Mouse (Mus musculus) natural killer cell, adult 2 months (primary cell): ENCODE measurements around the gene Tmem59.

Experiments
- DNase-seq, 2 experiments: peaks; one replicate each; pipeline ENCODE4 v3.0.0; 2022; ENCODE audit warnings: low spot score in 2 of 2

Tmem59 gene

GRCm38 (mm10) chr4:107178182-107178829, at the start of gene Tmem59:
TSS of gene Tmem59 (plus strand) at chr4:107178399.
- peak; percentile 97 to 98 for DNase-seq

DNA sequence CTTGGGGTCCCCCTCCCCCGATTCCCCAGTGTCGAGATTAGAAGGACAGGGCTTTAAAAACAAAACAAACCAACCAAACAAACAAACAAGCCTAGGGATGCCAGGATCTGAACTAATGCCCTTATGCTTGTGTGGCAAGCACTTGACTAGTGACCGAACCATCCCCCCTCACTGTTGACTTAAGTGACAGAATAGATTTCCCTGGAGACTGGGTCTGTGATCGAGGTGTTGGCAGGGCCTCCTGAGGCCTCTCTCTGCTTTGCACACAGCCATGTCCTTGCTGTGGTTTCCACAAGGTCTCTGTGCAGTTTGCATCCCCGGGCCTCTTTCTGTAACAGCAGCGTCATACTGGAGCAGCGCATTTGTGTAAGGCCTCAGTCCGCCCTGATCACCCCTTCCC, 48.8 kb upstream of the Tmem59 start:
- DNase-seq, result no peak

DNA sequence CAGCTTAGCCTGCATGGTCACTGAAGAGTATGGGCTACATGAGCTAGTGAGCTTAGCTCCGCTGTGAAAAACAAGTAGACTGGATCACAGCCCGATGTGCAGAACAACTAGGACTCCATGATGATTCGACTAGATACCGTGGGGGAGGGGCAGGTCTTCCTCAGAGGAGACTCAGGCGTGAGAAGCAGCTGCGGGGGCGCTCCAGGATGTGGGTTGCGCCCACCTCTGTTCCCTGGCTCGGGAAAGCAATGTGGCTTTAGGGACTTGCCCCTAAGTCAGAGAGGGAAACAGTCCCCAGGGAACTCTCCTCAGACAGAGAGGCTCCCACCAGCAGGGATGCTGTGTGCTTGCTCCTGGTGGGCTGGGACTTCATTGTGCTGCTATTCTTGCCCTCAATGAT, 47.7 kb upstream of the Tmem59 start:
- no peak for DNase-seq

- no peak for DNase-seq
Measured at GRCm38 (mm10) chr4:107134891-107135290, 43.3 kb upstream of the Tmem59 start.

DNA sequence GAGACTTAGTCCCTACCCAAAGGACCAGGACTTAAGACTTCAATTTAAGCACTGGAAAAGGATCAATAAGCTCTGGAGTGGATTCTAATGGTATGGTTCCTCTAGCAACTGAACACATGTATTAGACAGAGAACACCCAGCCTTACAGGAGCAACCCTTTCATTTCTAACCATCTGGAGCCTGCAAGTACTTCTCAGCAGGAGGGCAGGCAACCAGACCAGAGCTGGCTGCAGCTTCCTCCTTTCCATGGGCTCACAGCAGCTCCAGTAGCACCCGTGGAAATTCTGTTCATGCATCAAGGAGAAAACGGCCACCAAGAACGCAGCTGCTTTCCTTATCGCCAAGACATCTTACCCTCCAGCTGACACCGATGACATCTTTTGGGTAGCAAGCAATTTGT, 42.5 kb upstream of the Tmem59 start:
- DNase-seq, result no peak

GRCm38 (mm10) chr4:107136531-107136930, 41.7 kb upstream of the Tmem59 start:
- DNase-seq, result no peak

GRCm38 (mm10) chr4:107138948-107139835, 39.0 kb upstream of the Tmem59 start:
- DNase-seq, result no peak

DNA sequence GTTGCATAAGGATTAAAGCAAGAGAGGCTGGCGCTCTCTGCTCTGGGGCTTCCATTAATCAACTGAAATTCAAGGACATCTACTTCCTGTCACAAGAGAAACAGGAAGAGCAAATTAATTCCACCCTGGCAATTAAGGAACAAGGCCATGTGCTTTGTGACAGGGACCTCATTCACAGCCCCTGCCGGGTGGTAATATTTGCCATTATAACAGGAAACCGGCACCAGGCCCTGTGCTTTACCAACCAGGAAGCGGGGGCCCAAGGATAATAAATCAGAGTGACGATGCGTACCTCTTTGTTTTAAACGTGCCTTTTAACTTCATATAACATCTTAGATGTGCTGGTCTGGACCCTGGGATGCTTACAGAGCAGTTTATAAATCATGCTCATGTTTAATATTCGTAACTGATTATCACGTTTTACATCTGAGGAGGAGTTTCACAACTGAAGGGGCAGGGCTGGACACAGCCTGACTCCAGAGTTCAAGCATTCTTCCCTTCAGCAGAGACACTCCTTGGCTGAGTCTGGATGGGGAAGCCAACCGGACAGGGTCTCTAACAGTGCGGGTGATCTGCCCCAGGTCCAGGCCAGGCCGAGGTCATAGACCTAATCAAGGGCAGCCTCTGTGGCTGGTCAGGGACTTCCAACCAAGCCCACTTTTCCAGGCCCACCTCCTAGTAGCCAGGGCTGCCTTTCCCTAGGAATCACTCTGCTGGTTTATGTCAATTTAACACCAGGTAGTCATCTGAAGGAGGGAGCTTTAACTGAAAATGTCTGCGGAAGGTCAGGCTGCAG, 38.2 kb upstream of the Tmem59 start:
- no peak for DNase-seq

DNA sequence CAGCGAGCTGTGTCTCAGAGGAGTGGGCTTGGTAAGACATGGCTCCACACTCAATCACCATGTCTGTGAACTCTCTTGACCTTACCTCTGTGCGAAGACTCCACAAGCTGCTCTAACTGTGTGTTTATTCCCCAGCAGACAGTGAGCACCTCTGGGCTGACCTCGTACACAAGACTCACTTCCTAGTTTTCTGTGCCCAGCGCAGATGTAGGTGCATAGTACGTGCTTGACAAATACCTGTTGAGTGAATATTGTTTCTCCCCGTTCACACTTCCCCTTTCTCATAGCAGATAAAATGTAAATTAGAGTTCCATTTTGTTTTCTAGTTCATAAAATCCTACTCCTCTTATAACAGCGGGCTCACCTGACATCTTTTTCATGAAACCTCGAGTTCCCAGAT, 34.7 kb upstream of the Tmem59 start:
- no peak for DNase-seq

DNA sequence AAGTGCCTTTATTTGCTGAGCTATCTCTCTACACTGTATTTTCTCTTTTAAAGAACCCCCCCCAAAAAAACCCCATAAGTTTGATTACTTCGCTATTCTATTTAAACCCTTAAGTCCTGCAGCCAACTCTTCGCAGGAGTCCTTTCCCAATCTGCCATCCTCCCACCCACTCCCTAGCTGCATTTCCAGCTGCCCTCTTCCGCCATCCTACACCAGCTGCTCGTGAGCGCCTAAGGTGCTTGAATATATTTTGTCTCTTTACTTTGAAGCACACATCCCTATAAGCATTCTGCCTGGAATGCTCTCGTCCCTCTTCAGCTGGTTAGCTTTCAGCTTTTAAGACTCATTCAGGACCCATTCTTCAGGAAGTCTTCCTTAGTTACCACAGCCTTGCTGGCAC, 27.2 kb upstream of the Tmem59 start:
- no peak for DNase-seq

GRCm38 (mm10) chr4:107152571-107152970, 25.6 kb upstream of the Tmem59 start:
- DNase-seq, result no peak

GRCm38 (mm10) chr4:107156983-107157401, 21.2 kb upstream of the Tmem59 start:
- no peak for DNase-seq

DNA sequence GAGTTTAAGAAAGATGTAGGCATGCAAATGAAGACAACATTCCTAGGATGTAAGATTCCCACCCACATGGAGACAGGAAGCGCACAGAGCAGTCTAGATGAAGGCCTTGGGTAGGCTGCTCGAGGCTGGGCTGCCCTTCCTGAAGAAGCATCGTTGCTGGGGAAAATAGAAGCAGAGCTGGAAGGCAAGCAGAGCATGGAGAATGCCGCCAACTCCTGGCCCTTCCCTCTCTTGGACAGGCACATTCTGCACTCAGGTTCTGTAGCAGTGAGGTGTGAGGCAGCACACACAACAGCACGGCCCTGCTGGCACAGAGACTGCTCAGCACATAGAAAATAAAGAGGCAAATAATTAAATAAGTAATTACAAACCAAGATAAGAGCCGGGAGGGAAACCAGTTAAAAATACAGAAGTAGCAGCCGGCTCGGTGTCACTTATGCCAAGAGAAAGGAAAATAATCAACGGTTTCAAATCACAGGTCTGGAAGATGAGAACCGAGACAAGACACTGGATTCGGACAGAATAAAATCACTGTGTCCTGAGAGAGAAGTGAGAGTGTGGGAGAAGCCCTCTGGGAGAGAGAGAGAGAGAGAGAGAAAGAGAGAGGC, 18.9 kb upstream of the Tmem59 start:
- no peak for DNase-seq

DNA sequence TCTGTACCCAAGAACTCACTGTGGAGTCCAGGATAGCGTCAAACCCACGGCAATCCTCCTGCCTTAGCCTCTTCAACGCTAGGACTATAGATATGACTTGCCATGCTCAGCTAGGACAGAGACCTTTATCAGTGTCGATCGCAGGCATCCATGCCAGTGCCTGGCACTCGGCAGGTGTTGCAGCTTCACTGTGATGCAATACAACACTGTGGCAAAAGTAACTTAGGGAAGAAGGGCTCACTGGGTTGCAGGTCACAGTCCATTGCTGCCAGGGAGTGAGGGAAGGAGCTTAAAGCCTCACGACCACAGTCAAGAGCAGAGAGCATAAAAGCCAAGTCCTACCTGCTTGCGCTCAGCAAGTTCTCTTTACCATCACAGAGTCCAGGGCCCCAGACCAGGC, 18.0 kb upstream of the Tmem59 start:
- no peak for DNase-seq

GRCm38 (mm10) chr4:107163341-107163740, 14.9 kb upstream of the Tmem59 start:
- DNase-seq, result no peak

- peak; percentile 55 to 71 for DNase-seq
Measured at GRCm38 (mm10) chr4:107163756-107164587, 14.2 kb upstream of the Tmem59 start.

DNA sequence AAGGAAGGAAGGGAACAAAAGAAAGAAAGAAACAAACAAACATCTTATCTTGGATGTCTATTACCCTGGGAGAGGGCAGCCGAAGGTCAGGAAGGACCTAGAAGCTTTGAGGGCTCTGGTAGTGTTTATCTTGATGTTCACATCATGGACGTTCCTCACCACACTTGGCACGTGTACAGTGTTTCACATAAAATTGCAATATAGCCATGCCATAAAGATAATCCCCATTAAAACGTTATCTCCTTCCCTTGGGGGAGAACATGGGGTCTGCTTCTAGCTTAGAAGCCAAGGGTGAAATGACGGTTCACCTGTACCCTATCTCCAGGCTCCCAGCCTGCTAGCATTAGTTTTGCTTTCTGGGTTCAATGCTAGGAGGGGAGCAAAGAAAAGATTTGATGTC, 11.5 kb upstream of the Tmem59 start:
- DNase-seq, result no peak

- no peak for DNase-seq
Measured at GRCm38 (mm10) chr4:107167798-107168197, 10.4 kb upstream of the Tmem59 start.

- no peak for DNase-seq
Measured at GRCm38 (mm10) chr4:107177506-107177905, 693 bp upstream of the Tmem59 start.

DNA sequence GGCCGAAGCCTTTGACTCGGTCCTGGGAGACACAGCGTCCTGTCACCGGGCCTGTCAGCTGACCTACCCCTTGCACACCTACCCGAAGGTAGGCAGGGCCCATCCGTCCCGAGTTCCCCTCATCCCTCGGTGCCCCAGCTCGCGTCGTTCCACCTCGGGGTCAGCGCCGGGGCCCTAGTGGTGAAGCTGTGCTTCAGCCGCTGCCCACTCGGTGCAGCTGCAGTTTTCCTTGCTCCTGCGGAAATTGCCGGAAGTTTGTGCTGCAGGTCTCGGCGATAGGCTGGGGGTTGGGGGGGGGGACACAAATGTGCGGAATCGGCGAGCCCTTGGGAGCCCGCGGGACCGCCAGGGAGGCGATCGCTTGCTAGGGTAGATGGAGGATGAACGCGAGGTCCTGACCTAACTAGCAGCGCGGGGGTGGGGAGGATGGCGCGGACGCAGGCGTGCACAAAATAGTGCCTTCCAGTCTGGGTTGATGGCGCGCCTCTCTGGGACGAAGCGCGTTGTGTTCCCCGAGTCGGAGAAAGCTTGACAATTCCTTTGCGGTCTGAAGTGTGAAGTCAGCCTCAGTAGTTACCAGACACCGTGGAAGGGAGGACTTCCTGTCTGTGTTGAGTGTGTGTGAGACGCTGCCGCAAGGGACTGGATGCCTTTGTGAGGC, 761 bp downstream of the Tmem59 start, which contains the start of gene Tceanc2:
Gene Tceanc2 (minus strand): TSS at position 287 of the 661 bp plus-strand sequence.
- peak; percentile 68 to 70 for DNase-seq
